In the genomic region with DNA sequence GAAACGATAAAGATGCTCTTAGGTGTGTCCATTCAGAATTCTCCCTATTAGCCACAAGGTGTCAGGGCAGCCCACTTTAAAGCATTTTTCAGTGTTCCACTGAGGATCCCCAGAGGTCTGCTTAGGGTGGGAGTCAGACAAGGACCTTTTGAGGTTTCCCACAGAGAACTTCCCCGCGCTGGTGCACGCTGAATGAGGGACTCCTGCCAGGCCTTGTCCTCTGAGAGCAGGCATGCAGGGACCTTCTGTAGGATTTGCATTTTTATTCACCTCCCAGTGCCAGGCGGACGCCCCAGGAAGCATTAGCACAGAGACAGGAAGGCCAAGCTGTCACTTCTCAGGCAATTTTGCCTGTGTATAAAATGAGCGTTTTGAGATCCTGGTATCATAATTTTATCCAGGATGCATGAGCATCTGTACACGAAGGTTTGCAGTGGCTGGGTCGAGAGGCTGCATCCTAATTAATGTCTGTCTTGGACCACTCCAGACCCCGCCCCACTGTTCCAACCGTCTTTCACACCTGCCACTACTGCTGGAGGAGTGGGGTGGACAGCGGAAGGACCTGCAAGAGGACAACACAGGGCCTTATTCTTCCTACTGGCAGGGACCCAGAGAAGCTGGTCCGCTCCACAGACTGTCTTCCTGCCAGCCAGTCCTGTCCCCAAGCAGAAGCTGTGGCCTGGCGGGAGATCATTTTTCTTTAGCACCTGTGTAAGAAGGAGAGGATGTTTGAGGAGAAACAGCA, we compare ENCODE assay signal across 9 mouse cellular contexts. TPM values are rescaled to one million over a fixed set of nuclear protein-coding genes. Genes with fewer than 3 reads are reported as not detected.
DNase-seq lines count a peak whose midpoint lies in the region; ATAC-seq and TF ChIP-seq lines count a peak whose summit lies in the region.
"Had no signal": no experiment of that assay in that cellular context is flagged by ENCODE, and none has a peak within 500 bp of the region (broad histone marks: within the 10 kb centered on the region; RNA-seq: fewer than 3 reads in every experiment).

No protein-coding gene starts in this region.

- no peak overlapping the region for H3K4me3 ChIP-seq in kidney, postnatal 0 days (replicated peaks; ENCODE audit: low read depth, low read length)
- H3K4me3 ChIP-seq in intestine, embryonic 15.5 days (replicated peaks), result no peak overlapping the region

- TF ChIP-seq CTCF in kidney, postnatal 0 days (IDR thresholded peaks at IDR 0.05; ENCODE audit: low read depth), result peak; percentile 46

- H3K27ac ChIP-seq in kidney, postnatal 0 days, result no peak overlapping the region
- no peak overlapping the region for H3K27ac ChIP-seq in intestine, embryonic 15.5 days
- H3K27ac ChIP-seq: macrophage had no signal

- H3K27me3 ChIP-seq in kidney, postnatal 0 days (ENCODE audit: insufficient read depth, low read length), result no peaks in the 10 kb centered on the region
- H3K27me3 ChIP-seq in intestine, embryonic 15.5 days (replicated peaks), result no peaks in the 10 kb centered on the region

- H3K4me1 ChIP-seq in kidney, postnatal 0 days (replicated peaks; ENCODE audit: insufficient read depth, low read length), result no peaks in the 10 kb centered on the region
- H3K4me1 ChIP-seq in intestine, embryonic 15.5 days (replicated peaks), result no peaks in the 10 kb centered on the region

- H3K9ac ChIP-seq in kidney, postnatal 0 days (ENCODE audit: low read depth, low read length), result no peak overlapping the region
- no peak overlapping the region for H3K9ac ChIP-seq in intestine, embryonic 15.5 days

- H3K9me3 ChIP-seq in kidney, postnatal 0 days (replicated peaks; ENCODE audit: low read length), result no peaks in the 10 kb centered on the region
- H3K9me3 ChIP-seq in intestine, embryonic 15.5 days, result peaks cover 2% of the 10 kb centered on the region; the same call in 1 of the 2 replicates

- DNase-seq in kidney, postnatal 0 days (ENCODE audit: low spot score), result peak; percentile 22
- no peak for DNase-seq in kidney, postnatal 25 days
- DNase-seq in cerebellum, postnatal 36 days, result peak; percentile 58 to 62
- peak; percentile 21 to 26 for DNase-seq in layer of hippocampus, adult 8-10 months (ENCODE audit: low spot score in 2 of 2)
- DNase-seq in retina, embryonic 14.5 days (ENCODE audit: low spot score), result peak; percentile 65
- no peak for DNase-seq in ovary, postnatal 36 days (ENCODE audit: low spot score)
- no peak for DNase-seq in adrenal gland, adult 2 months

- ATAC-seq in kidney, postnatal 0 days (replicated peaks; ENCODE audit: low FRiP score, low read depth), result no peak
- ATAC-seq in intestine, embryonic 15.5 days, result no peak

- no peak overlapping the region for H3K4me2 ChIP-seq in kidney, postnatal 0 days (ENCODE audit: low read length)
- H3K4me2 ChIP-seq in intestine, embryonic 15.5 days (replicated peaks), result no peak overlapping the region

- no peaks in the 10 kb centered on the region for H3K36me3 ChIP-seq in kidney, postnatal 0 days (ENCODE audit: insufficient read depth, low read length)
- H3K36me3 ChIP-seq in intestine, embryonic 15.5 days, result no peaks in the 10 kb centered on the region

- WGBS in kidney, postnatal 0 days, result 42% methylated on average over 14 of the region's 14 CpGs
- 29% methylated on average over 14 of the region's 14 CpGs for WGBS in intestine, embryonic 15.5 days

RNA-seq across cellular contexts. Expression of a gene that starts 35.2 kb away (rescaled TPM):
- 1.9 and 2.1 TPM in 2 replicates for polyA plus RNA-seq in kidney, postnatal 0 days (2015; fragmentation: Nextera tagmentation; extraction: Ambion mirVana)
- total RNA-seq in layer of hippocampus, adult 8-10 months (2022), result 1 to 10 TPM; 1.2 to 2.7 (median 2.2) TPM
- 1 to 10 TPM; 1.5 to 1.6 TPM for total RNA-seq in adrenal gland, adult 2 months (2021)
- polyA plus RNA-seq in adrenal gland, adult 2 months (2012; rRNA removed), result 0.15 and 0.28 TPM in 2 replicates
- polyA plus RNA-seq in intestine, embryonic 15.5 days (2015; fragmentation: Nextera tagmentation; extraction: Ambion mirVana), result 1.3 and 1.7 TPM in 2 replicates

Comparison
In these comparisons a context has a peak if more than half of its experiments do, and no peak if none do; other contexts are left out.
1. DNase-seq: peak in kidney, postnatal 0 days (single experiment), cerebellum, postnatal 36 days (2 of 2), layer of hippocampus, adult 8-10 months (2 of 2) and retina, embryonic 14.5 days (single experiment); none in kidney, postnatal 25 days (0 of 2), ovary, postnatal 36 days (single experiment) and adrenal gland, adult 2 months (single experiment).